Mouse (Mus musculus): ENCODE results near the gene Zfp747.
"Not testable (repeated sequence)": the region's sequence is repeated elsewhere in the genome, so short reads cannot be mapped to it uniquely, and the experiment has no call there.

Gene Zfp747

GRCm38 (mm10) chr7:127375271-127376245 is at the start of gene Zfp747:
Zfp747 (minus strand) TSS chr7:127376050.
- DNase-seq, result peak; percentile 95

GRCm38 (mm10) chr7:127425291-127425690 is 49.4 kb upstream of the Zfp747 start:
- no peak for DNase-seq

GRCm38 (mm10) chr7:127422247-127422646 is 46.4 kb upstream of the Zfp747 start:
- DNase-seq, result peak; percentile 62

- DNase-seq, result peak; percentile 94
Observed at GRCm38 (mm10) chr7:127421388-127422191, 45.7 kb upstream of the Zfp747 start, which contains the start of gene Zfp688. Zfp688 (minus strand) TSS chr7:127422068.

GRCm38 (mm10) chr7:127411418-127411817 is 35.6 kb upstream of the Zfp747 start:
- no peak for DNase-seq

GRCm38 (mm10) chr7:127406002-127406987 is 30.4 kb upstream of the Zfp747 start, which contains the start of gene Zfp764:
Zfp764 (minus strand) TSS chr7:127406822.
- peak; percentile 83 for DNase-seq

GRCm38 (mm10) chr7:127404101-127404500 is 28.3 kb upstream of the Zfp747 start:
- DNase-seq, result not testable (repeated sequence)

- DNase-seq, result no peak
Observed at GRCm38 (mm10) chr7:127402980-127403379, 27.1 kb upstream of the Zfp747 start.

DNA sequence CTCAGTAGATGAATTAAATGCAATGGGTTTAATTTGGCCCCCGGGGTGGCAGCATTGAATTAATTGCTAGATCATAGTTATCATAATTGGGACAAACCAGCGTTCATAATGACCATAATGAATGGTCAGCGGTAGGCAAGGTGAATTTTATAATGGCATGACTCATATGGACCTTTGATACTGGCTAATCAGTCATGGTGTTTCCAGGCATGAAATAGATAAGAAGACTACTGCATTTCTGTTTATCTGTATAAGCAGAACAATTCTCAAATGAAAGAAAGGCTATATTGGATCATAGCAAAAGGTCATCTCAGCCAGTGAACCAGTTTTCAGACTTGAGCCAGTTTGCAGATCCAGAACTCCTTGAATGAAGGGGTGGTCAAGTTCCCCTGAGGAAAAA is 24.5 kb upstream of the Zfp747 start:
- no peak for DNase-seq

DNA sequence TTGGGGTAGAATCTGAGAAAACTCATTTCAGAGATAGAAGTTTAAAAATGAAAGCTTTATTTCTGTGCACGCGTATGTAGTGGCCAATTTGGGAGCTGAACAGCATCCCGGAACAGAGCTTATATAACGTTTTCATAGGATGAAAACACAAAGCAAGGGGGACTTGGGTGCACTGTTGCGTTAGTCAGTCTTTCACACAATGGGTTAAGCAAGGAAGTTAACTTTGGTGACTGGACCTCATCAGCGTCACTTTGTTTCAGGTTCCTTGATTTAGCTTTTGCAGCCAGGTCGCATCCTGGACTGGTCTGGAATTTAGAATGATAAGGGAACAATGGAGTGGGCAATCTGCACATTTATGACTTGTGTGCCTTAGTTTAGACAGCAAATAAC is 18.1 kb upstream of the Zfp747 start:
- DNase-seq, result no peak

DNA sequence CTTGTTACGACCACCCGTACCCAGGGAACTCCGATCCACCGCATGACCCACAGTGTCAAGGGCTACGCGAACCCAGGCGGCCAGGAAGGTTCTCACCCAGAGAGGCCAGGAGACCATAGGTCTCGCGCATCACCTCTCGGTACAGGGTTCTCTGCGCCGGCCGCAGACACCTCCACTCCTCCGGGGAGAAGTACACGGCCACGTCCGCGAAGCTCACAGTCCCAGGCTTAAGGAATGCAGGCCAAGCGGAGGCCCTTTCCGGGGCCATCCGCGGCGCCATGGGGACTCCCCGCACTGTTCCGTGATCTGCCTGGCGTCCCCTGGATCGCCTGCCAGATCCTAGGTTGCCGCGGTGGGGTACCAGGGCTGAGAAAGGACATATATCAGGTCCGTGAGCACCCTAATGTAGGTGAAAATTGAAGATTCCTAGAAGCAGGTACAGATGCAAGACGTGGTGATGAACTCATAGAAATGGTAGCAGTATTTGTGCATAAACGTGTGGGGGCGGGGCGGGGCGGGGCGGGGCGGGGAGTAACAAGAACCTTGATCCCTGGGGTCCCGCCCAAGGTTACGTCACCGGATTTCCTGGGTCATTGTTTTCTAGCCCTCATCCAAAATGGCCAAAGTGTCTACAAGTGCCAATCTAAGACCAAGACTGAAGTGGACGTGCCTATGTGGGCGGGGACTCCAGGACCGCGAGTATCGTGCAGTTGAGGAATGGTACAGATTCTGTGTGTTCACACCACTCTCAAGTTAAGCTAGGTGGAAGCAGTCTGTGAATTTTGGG is 17.5 kb upstream of the Zfp747 start, which contains the start of gene E430018J23Rik:
TSS of gene E430018J23Rik (minus strand) at position 473 of the 787 bp plus-strand sequence.
- peak; percentile 96 for DNase-seq

DNA sequence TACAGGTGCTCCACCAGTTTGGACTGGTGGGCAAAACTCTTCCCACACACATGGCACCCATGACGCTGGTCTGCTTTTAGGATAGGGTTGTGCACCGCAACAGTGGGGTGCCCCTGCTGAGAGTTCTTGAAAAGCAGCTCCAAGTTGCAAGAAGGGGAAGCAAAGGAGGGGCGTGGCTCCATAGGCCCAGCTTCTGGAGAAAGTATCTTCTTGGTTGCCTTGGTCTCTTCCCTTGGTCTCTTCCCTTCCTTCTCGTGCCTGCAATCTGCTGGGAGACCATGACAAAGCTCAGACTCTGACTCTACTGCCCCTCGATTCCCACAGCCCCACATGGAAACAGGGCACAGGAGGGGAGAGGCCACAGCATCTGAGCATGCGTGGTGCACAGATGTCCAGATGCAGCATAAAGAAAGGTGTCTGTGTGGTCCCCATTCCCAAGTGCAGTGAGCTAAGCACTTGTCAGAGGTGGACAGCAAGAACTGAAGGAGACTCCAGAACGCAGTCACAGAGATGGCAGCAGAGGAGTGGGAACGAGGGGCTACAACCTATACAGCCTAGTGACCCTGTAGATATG is 16.5 kb upstream of the Zfp747 start:
- DNase-seq, result no peak

GRCm38 (mm10) chr7:127391538-127391937 is 15.7 kb upstream of the Zfp747 start:
- no peak for DNase-seq

- no peak for DNase-seq
Observed at GRCm38 (mm10) chr7:127390306-127390705, 14.5 kb upstream of the Zfp747 start.

DNA sequence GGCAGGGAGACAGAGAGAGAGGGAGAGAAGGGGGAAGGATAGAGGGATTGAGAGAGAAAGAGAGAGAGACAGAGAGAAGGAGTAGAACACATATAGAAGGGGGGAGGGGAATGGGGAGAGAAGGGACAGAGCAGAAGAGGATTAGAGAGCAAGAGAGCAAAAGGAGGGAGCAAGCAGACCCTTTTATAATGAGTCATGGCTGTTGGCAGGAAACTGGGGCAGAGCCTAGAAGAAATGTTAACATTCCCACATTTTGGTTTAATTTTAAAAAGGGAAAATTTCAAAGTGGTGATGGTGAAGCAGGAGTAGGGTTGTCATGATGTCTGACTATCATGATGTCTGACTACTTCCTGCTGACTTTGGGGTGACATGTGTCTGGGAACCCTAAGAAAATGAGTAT is 12.4 kb upstream of the Zfp747 start:
- not testable (repeated sequence) for DNase-seq

DNA sequence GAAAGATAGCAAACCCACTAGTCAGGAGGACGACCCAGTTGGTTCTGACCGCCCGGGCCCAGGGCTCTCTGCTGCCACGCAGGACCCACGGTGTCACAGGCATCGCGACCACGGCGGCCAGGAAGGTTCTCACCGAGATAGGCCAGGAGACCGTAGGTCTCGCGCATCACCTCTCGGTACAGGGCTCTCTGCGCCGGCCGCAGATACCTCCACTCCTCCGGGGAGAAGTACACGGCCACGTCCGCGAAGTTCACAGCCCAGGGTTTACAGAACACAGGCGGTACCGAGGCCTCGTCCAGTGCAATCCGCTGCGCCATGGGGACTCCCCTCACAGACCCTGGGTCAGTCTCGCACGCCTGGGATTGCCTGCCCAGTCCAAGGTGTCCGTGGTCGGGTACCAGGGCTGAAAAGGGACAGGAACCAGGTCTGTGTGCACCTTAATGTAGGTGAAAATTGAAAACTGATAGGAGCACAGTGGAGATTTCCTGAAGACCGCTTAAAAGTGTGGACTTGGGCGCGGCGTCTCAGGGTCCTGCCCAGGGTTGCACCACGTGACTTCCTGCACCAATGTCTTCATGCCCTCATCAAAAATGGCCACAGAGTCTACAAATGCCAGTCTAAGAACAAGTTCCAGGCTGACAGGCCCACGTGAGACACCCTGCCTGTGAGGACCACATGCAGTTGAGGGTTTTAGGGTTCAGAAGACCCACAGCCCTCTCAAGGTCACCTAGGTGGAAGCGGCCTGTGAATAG is 11.0 kb upstream of the Zfp747 start, which contains the start of gene 9130019O22Rik:
TSS of gene 9130019O22Rik (minus strand) at position 526 of the 752 bp plus-strand sequence.
- peak; percentile 93 for DNase-seq

DNA sequence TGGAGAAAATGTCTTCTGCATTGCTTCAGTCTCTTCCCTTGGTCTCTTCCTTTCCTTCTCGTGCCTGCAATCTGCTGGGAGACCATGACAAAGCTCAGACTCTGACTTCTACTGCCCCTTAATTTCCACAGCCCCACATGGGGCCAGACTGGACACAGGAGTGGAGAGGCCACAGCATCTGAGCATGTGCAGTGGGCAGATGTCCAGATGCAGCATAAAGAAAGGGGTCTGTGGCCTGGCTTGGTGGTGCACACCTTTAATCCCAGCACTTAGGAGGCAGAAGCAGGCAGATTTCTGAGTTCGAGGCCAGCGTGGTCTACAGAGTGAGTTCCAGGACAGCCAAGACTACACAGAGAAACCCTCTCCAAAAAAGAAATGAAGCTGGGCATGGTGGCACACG is 9.7 kb upstream of the Zfp747 start:
- not testable (repeated sequence) for DNase-seq

DNA sequence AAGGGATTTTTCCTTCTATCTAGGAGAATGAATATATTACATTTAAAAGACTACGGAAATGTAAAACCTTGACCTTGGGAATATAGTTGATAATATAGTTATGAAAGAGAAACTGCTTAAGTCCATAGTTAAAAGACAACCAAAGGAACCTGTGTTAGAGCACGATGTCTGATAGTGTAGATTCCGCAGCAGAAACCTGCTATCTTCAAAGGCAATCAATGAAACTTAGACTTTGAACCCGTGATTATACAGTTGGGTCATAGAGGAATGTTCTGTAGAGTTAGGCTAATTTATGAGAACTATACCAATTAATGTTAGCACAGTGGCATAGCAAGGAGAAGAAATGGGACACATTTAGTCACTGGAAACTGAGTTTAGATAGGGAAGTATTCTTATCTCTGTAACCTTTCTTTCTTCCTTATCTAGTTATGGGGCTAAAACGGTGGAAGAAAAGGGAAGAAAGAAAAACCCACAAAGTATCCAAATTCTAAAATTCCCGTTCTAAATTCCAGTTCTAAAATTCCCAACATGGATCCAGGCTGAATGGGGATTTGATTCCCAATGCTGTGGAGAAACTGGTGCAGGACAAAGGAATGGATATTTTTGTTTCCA is 2.6 kb upstream of the Zfp747 start:
- no peak for DNase-seq

GRCm38 (mm10) chr7:127371870-127372269 is 4.0 kb downstream of the Zfp747 start:
- DNase-seq, result not testable (repeated sequence)

Measured in right cerebral cortex, adult 18-20 months (tissue).